Mouse (Mus musculus) spleen, adult 2 months (tissue): ENCODE measurements around the gene Rps24.

Source experiments
- CTCF ChIP-seq: fragments of 200-500 bp; IDR thresholded peaks from 2 replicates; pipeline ENCODE4 v1.5.1; 2011; ENCODE audit warnings: mild to moderate bottlenecking, inconsistent platforms; ENCODE audit not compliant: insufficient read depth, insufficient read length, insufficient replicate concordance; ENCODE audit errors: extremely low read depth
- POLR2A ChIP-seq: fragments of 200-500 bp; IDR thresholded peaks from 2 replicates; pipeline ENCODE4 v1.6.1; 2011; ENCODE audit warnings: low read depth, low read length, inconsistent platforms

DNA sequence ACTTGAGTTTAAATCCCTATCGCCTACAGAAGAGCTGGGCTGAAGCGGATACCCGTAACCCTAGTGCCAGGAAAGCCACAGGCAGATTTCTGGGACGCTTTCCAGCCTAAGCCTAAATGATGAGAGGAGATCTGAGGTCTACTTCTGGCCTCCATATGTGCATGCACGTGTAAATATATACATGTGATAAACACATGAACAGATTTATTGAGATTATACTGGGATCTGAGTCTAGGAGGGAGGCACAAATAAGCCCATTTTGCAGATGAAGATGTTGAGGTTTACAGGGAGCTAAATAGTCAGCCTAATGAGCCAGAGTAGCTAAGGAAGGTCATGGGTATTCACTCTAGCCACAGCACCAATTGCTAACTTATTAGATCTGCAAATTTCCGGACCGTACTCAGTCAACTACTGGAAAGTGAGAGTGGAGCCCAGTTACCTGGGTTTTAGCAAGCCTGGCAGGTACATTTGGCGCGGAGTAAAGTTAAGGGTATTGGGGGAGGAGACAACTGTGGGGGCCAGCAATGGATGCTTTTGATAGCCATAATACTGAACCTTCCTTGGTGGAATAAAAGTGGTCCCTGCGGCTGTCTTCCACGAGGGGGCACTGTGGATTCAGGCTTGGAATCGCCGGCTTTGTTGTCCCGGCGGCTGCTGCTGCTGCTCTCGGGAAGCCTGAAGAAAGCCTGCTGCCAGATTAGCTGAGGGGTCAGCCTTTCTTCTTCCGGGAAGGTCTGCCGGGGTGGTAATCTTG is 13.3 kb downstream of the Rps24 start:
- TF ChIP-seq POLR2A (no peak), CTCF (peak; percentile 66; the same call in 1 of the 2 replicates)
